Mouse (Mus musculus) right cerebral cortex, adult 18-20 months (tissue): ENCODE data around the gene Ctdspl.

ENCODE experiments used
- DNase-seq: peaks from one replicate; pipeline ENCODE4 v3.0.0; 2022; ENCODE audit warnings: mixed read lengths

The Ctdspl gene

GRCm38 (mm10) chr9:118950061-118950460 is 23.8 kb downstream of the Ctdspl start:
- DNase-seq = no peak

- no peak for DNase-seq
These were observed 24.5 kb downstream of the Ctdspl start for GRCm38 (mm10) chr9:118950751-118951150.

- DNase-seq = no peak
These were observed 25.1 kb downstream of the Ctdspl start for GRCm38 (mm10) chr9:118951381-118951780.

- DNase-seq = no peak
These were observed 25.9 kb downstream of the Ctdspl start for GRCm38 (mm10) chr9:118952180-118952579.

GRCm38 (mm10) chr9:118953465-118954194 is 27.4 kb downstream of the Ctdspl start:
- DNase-seq = no peak

GRCm38 (mm10) chr9:118958802-118959201 is 32.5 kb downstream of the Ctdspl start:
- DNase-seq = no peak

GRCm38 (mm10) chr9:118960415-118961091 is 34.3 kb downstream of the Ctdspl start:
- no peak for DNase-seq

GRCm38 (mm10) chr9:118963149-118963548 is 36.9 kb downstream of the Ctdspl start:
- no peak for DNase-seq

- DNase-seq = no peak
These were observed 38.2 kb downstream of the Ctdspl start for GRCm38 (mm10) chr9:118964263-118965034.

GRCm38 (mm10) chr9:118969810-118970209 is 43.6 kb downstream of the Ctdspl start:
- no peak for DNase-seq

GRCm38 (mm10) chr9:118973028-118973427 is 46.8 kb downstream of the Ctdspl start:
- no peak for DNase-seq

- no peak for DNase-seq
These were observed 47.3 kb downstream of the Ctdspl start for GRCm38 (mm10) chr9:118973566-118973965.

- no peak for DNase-seq
These were observed 47.9 kb downstream of the Ctdspl start for GRCm38 (mm10) chr9:118974148-118974547.

- DNase-seq = no peak
These were observed 49.0 kb downstream of the Ctdspl start for GRCm38 (mm10) chr9:118975211-118975671.

- no peak for DNase-seq
These were observed 49.5 kb downstream of the Ctdspl start for GRCm38 (mm10) chr9:118975758-118976157.

- DNase-seq = no peak
These were observed 50.3 kb downstream of the Ctdspl start for GRCm38 (mm10) chr9:118976561-118976960.

GRCm38 (mm10) chr9:118977425-118977824 is 51.2 kb downstream of the Ctdspl start:
- DNase-seq = no peak

- peak; percentile 66 for DNase-seq
These were observed 54.2 kb downstream of the Ctdspl start for GRCm38 (mm10) chr9:118980411-118980823.

GRCm38 (mm10) chr9:118984650-118985432 is 58.6 kb downstream of the Ctdspl start:
- no peak for DNase-seq

GRCm38 (mm10) chr9:118986286-118986685 is 60.0 kb downstream of the Ctdspl start:
- no peak for DNase-seq

- DNase-seq = no peak
These were observed 62.7 kb downstream of the Ctdspl start for GRCm38 (mm10) chr9:118988787-118989580.

- DNase-seq = no peak
These were observed 64.2 kb downstream of the Ctdspl start for GRCm38 (mm10) chr9:118990490-118990889.
